ENCODE assay signal across 9 mouse cellular contexts in the genomic region with DNA sequence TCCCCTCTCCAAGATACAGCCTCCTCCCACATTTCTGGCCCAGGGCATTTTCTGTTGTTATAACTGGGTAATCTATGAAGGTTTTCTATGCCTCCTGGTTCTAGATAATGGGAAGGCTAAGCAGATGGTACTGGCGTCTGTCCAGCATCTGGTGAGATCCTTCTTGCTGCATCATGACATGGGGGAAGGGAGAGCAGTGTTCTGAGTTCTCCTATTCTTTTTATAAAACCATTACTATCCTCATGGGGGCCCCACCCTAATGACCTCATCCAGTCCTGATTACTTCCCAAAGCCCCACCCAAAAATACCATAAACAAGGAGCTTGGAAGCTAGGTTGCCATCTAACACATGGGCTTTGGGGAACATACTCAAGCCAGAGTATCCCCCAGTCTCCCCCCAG. TPM values are rescaled to one million over a fixed set of nuclear protein-coding genes. Genes with fewer than 3 reads are reported as not detected.
DNase-seq lines count a peak whose midpoint lies in the region; ATAC-seq lines count a peak whose summit lies in the region.
"Had no signal": no experiment of that assay in that cellular context is flagged by ENCODE, and none has a peak within 500 bp of the region (broad histone marks: within the 10 kb centered on the region; RNA-seq: fewer than 3 reads in every experiment).

No protein-coding gene starts in this region.

- peak; percentile 58 to 60 for DNase-seq in left cerebral cortex, adult 18-20 months (ENCODE audit: low spot score in 2 of 2)
- no peak for DNase-seq in left cerebral cortex, adult 11 months (ENCODE audit: low spot score)
- peak; percentile 64 for DNase-seq in ZHBTc4 (ENCODE audit: low read depth, low spot score)
- peak; percentile 64 to 65 for DNase-seq in cerebellum, postnatal 36 days
- DNase-seq in left cerebral cortex, postnatal 4 days, result peak; percentile 61
- no peak for DNase-seq in adrenal gland, postnatal 4 days (ENCODE audit: low spot score in 2 of 2)
- no peak for DNase-seq in kidney, adult 9 months

- no peak for ATAC-seq in granulocyte monocyte progenitor cell, adult 5-6 weeks (replicated peaks; ENCODE audit: poor library complexity, severe bottlenecking)
- ATAC-seq: inflammation-experienced regulatory T-cells, adult 6 months had no signal

- intact Hi-C loops in left cerebral cortex, postnatal 4 days (cut with DNase I), result no loop called here

RNA-seq across cellular contexts. Expression of a gene that starts 18.6 kb away (rescaled TPM):
- total RNA-seq in left cerebral cortex, adult 18-20 months (2021), result 100 to 1,000 TPM; 515 to 567 TPM
- total RNA-seq in left cerebral cortex, postnatal 4 days (2021), result 100 to 1,000 TPM; 682 to 756 TPM
- total RNA-seq in adrenal gland, postnatal 4 days (2021), result 1,000 to 10,000 TPM in 1 of 2 experiments, 100 to 1,000 TPM in 1; 986 to 1,037 TPM
- 2,377 and 2,618 TPM in 2 replicates for total RNA-seq in granulocyte monocyte progenitor cell, adult 5-6 weeks (2014; fragmentation: Nextera tagmentation)
- 283 and 432 TPM in 2 replicates for total RNA-seq in granulocyte monocyte progenitor cell, adult 5-6 weeks (2017)

Comparison
In these comparisons a context has a peak if more than half of its experiments do, and no peak if none do; other contexts are left out.
1. DNase-seq: peak in left cerebral cortex, adult 18-20 months (2 of 2), ZHBTc4 (single experiment), cerebellum, postnatal 36 days (2 of 2) and left cerebral cortex, postnatal 4 days (single experiment); none in left cerebral cortex, adult 11 months (single experiment), adrenal gland, postnatal 4 days (0 of 2) and kidney, adult 9 months (single experiment).